Mouse (Mus musculus) stomach, embryonic 15.5 days (tissue): ENCODE results near the gene Angpt4. TPM values are rescaled to one million over a fixed set of nuclear protein-coding genes. Genes with fewer than 3 reads are reported as not detected.

ENCODE experiments used
- ATAC-seq: fragments of 200-750 bp; cut with Nextera tagmentation; 2 replicates; pipeline ENCODE4 v1.8.0; 2017; ENCODE audit warnings: low read depth, moderate number of reproducible peaks, moderate TSS enrichment; ENCODE audit not compliant: insufficient read depth, low FRiP score
- H3K27ac ChIP-seq: fragments of 300-500 bp; sonication (generic); 2 replicates; pipeline ENCODE4 v1.5.1; 2015; ENCODE audit warnings: mild to moderate bottlenecking, inconsistent platforms
- H3K27me3 ChIP-seq: fragments of 300-500 bp; sonication (generic); replicated peaks from 2 replicates; pipeline ENCODE4 v1.6.1; 2015; ENCODE audit warnings: inconsistent platforms
- H3K36me3 ChIP-seq: fragments of 300-500 bp; sonication (generic); 2 replicates; pipeline ENCODE4 v1.6.1; 2015; ENCODE audit warnings: inconsistent platforms
- H3K4me1 ChIP-seq: fragments of 300-500 bp; sonication (generic); 2 replicates; pipeline ENCODE4 v1.6.1; 2015; ENCODE audit warnings: inconsistent platforms
- H3K4me2 ChIP-seq: fragments of 300-500 bp; sonication (generic); 2 replicates; pipeline ENCODE4 v1.6.1; 2015; ENCODE audit warnings: mild to moderate bottlenecking, inconsistent platforms
- H3K4me3 ChIP-seq: fragments of 300-500 bp; sonication (generic); replicated peaks from 2 replicates; pipeline ENCODE4 v1.5.1; 2015; ENCODE audit warnings: inconsistent platforms
- H3K9ac ChIP-seq: fragments of 300-500 bp; sonication (generic); 2 replicates; pipeline ENCODE4 v1.6.1; 2015; ENCODE audit warnings: inconsistent platforms
- H3K9me3 ChIP-seq: fragments of 300-500 bp; sonication (generic); 2 replicates; pipeline ENCODE4 v1.6.1; 2016; ENCODE audit warnings: inconsistent platforms
- WGBS: fragments of 180-500 bp; shearing (Covaris S2); methylation state at CpG from one replicate; pipeline ENCODE4 v1.1.7; 2015; 5-methylcytosine and 5-hydroxymethylcytosine counted together
- polyA plus RNA-seq: library from polyadenylated mRNA; unstranded; fragments of >200 nt; fragmentation: Nextera tagmentation; extraction: Ambion mirVana; gene quantifications from 2 replicates; pipeline ENCODE4 v1.2.1, GENCODE M21; 2015

The Angpt4 gene
- 0.76 and 0.77 TPM in 2 replicates for polyA plus RNA-seq

DNA sequence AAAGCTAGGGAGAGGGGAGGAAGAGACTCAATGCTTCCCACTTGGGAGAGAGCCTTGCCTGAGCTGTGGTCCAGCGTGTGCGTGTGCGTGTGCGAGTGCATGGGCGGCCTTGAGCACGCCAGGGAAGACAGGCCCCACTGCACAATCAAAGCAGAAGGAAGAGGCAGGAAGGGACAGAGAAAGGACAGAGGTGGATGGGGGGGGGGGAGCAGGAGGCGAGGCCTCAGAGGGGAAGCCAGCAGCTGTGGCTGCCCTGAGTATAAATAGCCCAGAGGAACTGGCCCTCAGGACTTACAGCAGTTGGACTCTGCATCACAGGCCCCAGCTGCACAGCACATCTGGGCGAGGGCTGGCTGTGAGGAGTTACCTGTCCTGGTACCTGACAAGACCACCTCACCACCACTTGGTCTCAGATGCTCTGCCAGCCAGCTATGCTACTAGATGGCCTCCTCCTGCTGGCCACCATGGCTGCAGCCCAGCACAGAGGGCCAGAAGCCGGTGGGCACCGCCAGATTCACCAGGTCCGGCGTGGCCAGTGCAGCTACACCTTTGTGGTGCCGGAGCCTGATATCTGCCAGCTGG lies at the start of gene Angpt4:
Gene Angpt4 (plus strand): TSS at position 292 of the 582 bp plus-strand sequence.
- no peak within 1 kb of the TSS for H3K4me2 ChIP-seq
- peak within 1 kb of the TSS; percentile 44; the same call in 1 of the 2 replicates for H3K27ac ChIP-seq
- H3K36me3 ChIP-seq, result no peaks in the 10 kb centered on the region
- H3K4me1 ChIP-seq, result peaks cover 13% of the 10 kb centered on the region
- ATAC-seq, result peak; percentile 29; the same call in 1 of the 2 replicates
- H3K27me3 ChIP-seq, result no peaks in the 10 kb centered on the region
- no peak within 1 kb of the TSS for H3K9ac ChIP-seq
- 60% methylated on average over 12 of the region's 13 CpGs for WGBS
- H3K9me3 ChIP-seq, result no peaks in the 10 kb centered on the region
- H3K4me3 ChIP-seq, result no peak within 1 kb of the TSS

DNA sequence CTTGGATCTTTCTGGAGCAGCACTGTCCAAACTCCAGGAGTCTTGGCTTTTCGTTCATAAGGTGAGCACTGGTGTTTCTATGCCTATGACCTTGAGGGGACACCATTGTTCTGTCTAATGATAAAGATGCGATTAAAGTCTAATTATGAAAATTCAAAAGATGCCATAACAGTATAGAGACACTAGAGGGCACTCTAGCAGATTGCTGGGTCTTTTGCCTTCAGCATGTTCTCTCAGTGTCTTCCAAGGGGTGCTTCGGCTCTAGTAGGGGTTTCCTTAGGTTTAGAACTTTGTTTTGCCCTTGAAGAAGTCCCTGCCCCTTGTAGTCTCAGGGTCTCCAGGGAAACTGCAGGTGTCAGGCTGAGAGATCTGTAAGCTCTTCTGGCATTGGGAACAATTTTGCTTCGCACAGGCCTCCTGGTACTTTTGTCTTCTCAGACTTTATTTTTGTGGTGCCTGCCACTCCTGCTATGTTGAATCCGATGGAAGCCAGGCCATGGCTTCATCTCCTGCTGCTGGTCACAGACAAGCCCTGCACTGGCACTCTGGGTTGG lies 48.7 kb upstream of the Angpt4 start:
- H3K27ac ChIP-seq, result no peak overlapping the region
- H3K4me2 ChIP-seq, result no peak overlapping the region
- no peaks in the 10 kb centered on the region for H3K27me3 ChIP-seq
- 47% methylated on average over 5 of the region's 5 CpGs for WGBS
- H3K4me3 ChIP-seq, result no peak overlapping the region
- H3K9me3 ChIP-seq, result no peaks in the 10 kb centered on the region
- ATAC-seq, result no peak
- no peak overlapping the region for H3K9ac ChIP-seq
- H3K36me3 ChIP-seq, result no peaks in the 10 kb centered on the region
- no peaks in the 10 kb centered on the region for H3K4me1 ChIP-seq

DNA sequence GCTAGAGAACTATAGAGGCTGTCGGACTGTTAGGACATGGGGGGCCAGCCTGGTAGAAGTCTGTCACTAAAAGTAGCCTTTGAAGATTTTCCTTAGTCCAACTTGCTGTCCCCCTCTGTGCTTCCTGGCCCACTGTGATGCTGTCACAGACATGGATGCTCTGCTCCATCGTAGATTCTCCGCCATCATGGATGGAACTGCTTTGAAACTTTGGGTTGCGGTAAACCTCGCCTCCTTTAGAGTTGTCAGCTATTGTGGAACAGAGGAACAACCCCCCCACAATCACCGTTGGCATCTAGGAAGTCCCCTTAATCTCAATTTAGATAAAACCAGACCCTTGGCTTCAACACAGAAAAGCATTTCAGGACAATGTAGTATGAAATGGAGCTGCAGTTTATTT lies 46.1 kb upstream of the Angpt4 start:
- WGBS, result 84% methylated on average over 6 of the region's 6 CpGs
- no peak for ATAC-seq
- H3K27ac ChIP-seq, result no peak overlapping the region

DNA sequence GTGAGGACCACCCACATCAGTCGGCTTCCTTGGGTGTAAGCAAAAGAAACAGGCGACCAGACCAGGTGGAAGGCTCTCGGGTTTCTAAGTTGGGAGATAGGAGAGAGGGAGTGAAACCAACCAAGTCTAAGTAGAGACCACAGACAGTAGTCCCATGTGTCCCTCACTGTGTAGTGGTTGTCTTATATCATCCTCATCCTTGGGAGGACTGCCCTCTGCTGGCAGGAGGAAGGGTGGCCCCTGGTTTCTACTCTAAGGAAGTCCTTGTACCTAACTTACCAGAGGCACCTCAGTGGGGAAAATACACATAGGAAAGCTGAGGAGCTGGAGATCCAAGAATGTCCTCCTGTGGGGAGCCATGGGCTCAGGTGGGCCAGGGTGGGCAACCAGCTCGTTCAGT lies 44.5 kb upstream of the Angpt4 start:
- Histone ChIP-seq H3K9ac (no peak overlapping the region), H3K9me3 (no peaks in the 10 kb centered on the region), H3K4me1 (no peaks in the 10 kb centered on the region), H3K27me3 (no peaks in the 10 kb centered on the region), H3K4me3 (no peak overlapping the region), H3K27ac (no peak overlapping the region), H3K4me2 (no peak overlapping the region), H3K36me3 (no peaks in the 10 kb centered on the region)
- WGBS, result 36% methylated on average over 4 of the region's 4 CpGs
- no peak for ATAC-seq

More for the DNA sequence above, 46.1 kb upstream of the Angpt4 start:
- Histone ChIP-seq H3K4me3 (no peak overlapping the region), H3K4me2 (no peak overlapping the region), H3K27me3 (no peaks in the 10 kb centered on the region), H3K9ac (no peak overlapping the region), H3K36me3 (no peaks in the 10 kb centered on the region), H3K4me1 (no peaks in the 10 kb centered on the region), H3K9me3 (no peaks in the 10 kb centered on the region)

DNA sequence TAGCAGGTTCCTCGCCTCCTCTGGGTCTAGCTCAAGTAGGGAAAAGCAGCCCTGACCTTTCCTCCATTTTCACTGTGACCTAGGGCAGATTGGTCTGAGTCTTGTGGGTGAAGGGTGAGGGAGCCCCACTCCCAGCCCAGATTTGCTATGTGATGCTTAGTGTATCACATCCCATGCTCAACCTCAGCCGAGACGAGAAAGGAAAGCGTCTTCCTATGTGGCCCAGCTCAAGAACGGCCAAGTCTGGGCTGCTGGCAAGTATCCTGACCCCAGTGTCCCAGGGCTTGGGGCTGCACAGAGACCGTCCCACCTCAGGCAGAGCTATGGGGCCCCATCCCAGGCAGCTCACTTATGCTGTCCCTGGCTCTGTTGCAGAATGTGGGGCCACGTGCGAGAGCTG lies 42.8 kb upstream of the Angpt4 start:
- no peaks in the 10 kb centered on the region for H3K36me3 ChIP-seq
- no peaks in the 10 kb centered on the region for H3K27me3 ChIP-seq
- no peak overlapping the region for H3K27ac ChIP-seq
- H3K4me1 ChIP-seq, result no peaks in the 10 kb centered on the region
- no peak overlapping the region for H3K9ac ChIP-seq
- no peak overlapping the region for H3K4me2 ChIP-seq
- no peak for ATAC-seq
- H3K9me3 ChIP-seq, result no peaks in the 10 kb centered on the region
- no peak overlapping the region for H3K4me3 ChIP-seq
- 80% methylated on average over 8 of the region's 8 CpGs for WGBS

DNA sequence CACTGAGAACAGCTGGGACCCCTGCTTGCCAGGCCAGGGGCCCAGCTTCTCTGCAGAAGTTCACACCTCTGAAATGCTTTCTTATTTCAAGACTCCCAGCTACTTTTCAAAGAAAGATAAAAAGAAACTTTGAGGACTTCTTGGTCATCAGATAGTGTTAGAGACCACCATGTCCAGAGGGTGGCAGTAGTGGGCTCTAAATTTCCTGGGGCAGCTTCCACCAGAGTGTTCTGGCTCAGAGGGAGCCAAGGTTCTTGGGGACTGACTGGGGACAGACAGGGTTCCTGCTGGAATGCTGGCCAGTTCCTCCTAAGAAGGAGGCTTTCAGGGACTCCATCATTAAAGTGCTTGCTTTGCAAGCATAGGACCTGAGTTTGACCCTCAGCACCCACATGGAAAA lies 36.5 kb upstream of the Angpt4 start:
- no peak overlapping the region for H3K27ac ChIP-seq
- H3K4me2 ChIP-seq, result no peak overlapping the region
- no peaks in the 10 kb centered on the region for H3K36me3 ChIP-seq
- no peak overlapping the region for H3K9ac ChIP-seq
- H3K9me3 ChIP-seq, result no peaks in the 10 kb centered on the region
- H3K4me3 ChIP-seq, result no peak overlapping the region
- no peak for ATAC-seq
- H3K27me3 ChIP-seq, result no peaks in the 10 kb centered on the region
- 0 out of 2 replicates have a peak, but pooled peaks cover 2% of the 10 kb centered on the region for H3K4me1 ChIP-seq

DNA sequence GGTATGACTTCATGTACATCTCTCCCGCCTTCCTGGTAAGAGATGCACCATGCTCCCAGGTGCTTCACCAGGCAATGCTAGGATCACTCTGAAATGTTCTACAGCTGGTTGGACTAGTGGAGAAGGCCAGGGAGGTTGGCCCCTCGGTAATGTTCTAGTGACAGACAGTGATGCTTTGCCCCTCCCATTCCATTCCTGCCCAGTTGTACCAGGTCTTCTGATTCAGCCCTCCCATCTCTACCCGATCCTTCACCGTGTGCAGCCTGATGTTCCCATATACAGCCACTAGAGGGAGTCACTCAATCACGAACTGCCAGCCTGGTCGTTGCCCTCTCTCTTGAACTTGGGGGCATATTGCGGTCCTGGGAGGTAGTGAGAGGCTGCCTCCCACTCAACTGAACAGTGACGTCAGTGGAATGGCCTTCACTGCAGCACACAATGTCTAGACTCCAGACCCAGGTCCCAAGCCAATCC lies 35.0 kb upstream of the Angpt4 start:
- Histone ChIP-seq H3K4me2 (no peak overlapping the region), H3K4me3 (no peak overlapping the region), H3K9me3 (no peaks in the 10 kb centered on the region), H3K27me3 (no peaks in the 10 kb centered on the region), H3K27ac (no peak overlapping the region), H3K4me1 (0 out of 2 replicates have a peak, but pooled peaks cover 2% of the 10 kb centered on the region), H3K9ac (no peak overlapping the region), H3K36me3 (no peaks in the 10 kb centered on the region)
- ATAC-seq, result peak; percentile 34; the same call in 1 of the 2 replicates
- 17% methylated on average over 8 of the region's 8 CpGs for WGBS

DNA sequence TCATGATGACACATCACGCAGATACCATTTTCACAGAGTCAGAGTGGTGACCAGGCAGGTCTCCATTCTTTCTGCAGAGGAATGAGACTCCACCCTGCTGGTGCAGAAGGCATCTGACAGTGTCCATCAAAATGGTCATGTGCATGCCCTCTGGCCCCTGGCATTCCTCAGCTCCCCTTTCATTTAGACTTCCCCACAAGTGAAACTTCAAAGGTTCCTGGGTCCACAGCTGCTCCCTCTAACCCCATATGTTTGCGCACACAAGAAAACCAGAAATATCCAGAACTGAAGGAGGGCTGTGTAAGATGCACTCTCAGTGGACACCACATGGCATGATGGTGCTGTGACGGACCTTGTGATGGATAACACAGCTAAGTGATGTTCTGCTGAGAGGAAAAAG lies 32.4 kb upstream of the Angpt4 start:
- Histone ChIP-seq H3K4me2 (no peak overlapping the region), H3K4me3 (no peak overlapping the region), H3K9ac (no peak overlapping the region), H3K27ac (no peak overlapping the region), H3K4me1 (0 out of 2 replicates have a peak, but pooled peaks cover 2% of the 10 kb centered on the region), H3K36me3 (no peaks in the 10 kb centered on the region), H3K9me3 (no peaks in the 10 kb centered on the region), H3K27me3 (no peaks in the 10 kb centered on the region)
- 72% methylated on average over 3 of the region's 3 CpGs for WGBS
- ATAC-seq, result no peak

DNA sequence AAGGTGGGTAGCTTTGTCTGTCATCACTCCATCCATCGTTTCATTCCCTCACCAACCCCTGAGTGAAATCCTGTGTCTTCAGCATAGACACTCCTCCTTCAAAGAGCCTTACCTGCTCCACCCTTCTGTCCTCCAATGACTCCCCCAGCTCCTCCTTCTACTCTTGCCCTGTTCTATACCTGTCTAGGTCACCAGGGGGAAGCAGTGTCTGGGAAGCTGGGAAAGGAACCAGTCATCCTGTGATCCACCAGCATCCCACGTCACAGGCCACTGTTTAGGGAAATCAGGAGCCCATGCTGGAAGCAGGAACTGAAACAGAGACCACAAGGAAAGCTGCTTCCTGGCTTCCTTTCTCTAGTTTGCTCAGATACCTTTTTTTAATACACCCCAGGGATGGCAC lies 31.2 kb upstream of the Angpt4 start:
- Histone ChIP-seq H3K36me3 (no peaks in the 10 kb centered on the region), H3K4me1 (0 out of 2 replicates have a peak, but pooled peaks cover 2% of the 10 kb centered on the region), H3K4me2 (no peak overlapping the region), H3K9ac (no peak overlapping the region), H3K4me3 (no peak overlapping the region), H3K27me3 (no peaks in the 10 kb centered on the region), H3K27ac (no peak overlapping the region), H3K9me3 (no peaks in the 10 kb centered on the region)
- no peak for ATAC-seq
- 47% methylated on average over 2 of the region's 2 CpGs for WGBS

DNA sequence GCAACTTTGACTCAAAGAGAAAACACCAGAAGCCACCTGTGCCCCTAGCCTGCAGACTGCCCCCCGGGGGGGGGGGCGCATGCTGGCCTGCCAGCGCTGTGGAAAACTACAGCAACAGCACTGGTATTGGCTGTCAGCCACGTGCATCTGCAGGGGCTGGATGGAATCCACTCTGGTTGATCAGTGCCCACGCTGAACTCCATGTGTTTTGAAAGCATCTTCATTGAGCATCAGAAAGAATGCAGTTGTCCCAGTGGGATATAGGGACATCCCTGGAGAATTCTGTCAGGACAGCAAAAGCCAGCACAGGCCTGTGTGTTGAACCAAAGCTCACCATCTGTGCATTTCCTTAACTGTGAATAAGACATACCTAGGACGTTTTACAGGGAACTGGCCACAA lies 20.0 kb upstream of the Angpt4 start:
- Histone ChIP-seq H3K4me1 (no peaks in the 10 kb centered on the region), H3K9ac (no peak overlapping the region), H3K4me2 (no peak overlapping the region), H3K27ac (no peak overlapping the region), H3K36me3 (no peaks in the 10 kb centered on the region), H3K27me3 (no peaks in the 10 kb centered on the region), H3K4me3 (no peak overlapping the region), H3K9me3 (no peaks in the 10 kb centered on the region)
- ATAC-seq, result no peak
- WGBS, result 54% methylated on average over 6 of the region's 6 CpGs

DNA sequence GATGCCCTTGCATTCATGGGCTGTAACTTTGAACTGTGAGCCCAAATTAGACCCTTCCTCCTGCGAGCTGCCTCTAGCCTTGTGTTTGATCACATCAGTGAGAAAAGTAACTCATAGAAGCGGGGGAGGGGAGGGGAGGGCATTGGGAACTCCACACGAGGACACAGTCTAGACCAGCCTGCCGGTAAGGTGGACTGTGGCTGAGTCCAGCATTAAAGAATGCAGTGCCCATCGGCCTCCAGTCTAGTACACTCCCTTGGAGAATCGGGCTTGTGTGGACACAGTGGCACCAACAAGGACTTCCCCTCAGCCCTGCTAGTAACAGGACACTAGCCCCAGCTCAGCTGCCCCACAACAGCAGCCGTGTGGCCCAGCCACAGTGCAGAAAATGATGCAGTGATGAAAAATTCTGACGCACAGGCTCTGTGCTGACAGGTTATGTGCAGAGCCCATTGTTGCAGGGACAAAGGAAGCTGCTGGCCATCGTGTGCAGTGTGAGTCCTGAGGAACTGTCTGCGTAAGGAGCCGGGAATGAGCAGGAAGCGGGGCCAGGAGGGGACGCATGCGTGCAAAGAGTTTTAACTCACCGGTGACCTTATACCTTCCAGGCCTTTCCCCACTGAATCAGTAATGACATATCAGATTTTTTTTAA lies 17.8 kb upstream of the Angpt4 start:
- H3K27me3 ChIP-seq, result no peaks in the 10 kb centered on the region
- no peak; the same call in 1 of the 2 replicates for ATAC-seq
- no peaks in the 10 kb centered on the region for H3K36me3 ChIP-seq
- H3K9me3 ChIP-seq, result no peaks in the 10 kb centered on the region
- H3K4me1 ChIP-seq, result no peaks in the 10 kb centered on the region
- H3K4me2 ChIP-seq, result no peak overlapping the region
- no peak overlapping the region for H3K9ac ChIP-seq
- H3K27ac ChIP-seq, result no peak overlapping the region
- 54% methylated on average over 15 of the region's 15 CpGs for WGBS
- no peak overlapping the region for H3K4me3 ChIP-seq

DNA sequence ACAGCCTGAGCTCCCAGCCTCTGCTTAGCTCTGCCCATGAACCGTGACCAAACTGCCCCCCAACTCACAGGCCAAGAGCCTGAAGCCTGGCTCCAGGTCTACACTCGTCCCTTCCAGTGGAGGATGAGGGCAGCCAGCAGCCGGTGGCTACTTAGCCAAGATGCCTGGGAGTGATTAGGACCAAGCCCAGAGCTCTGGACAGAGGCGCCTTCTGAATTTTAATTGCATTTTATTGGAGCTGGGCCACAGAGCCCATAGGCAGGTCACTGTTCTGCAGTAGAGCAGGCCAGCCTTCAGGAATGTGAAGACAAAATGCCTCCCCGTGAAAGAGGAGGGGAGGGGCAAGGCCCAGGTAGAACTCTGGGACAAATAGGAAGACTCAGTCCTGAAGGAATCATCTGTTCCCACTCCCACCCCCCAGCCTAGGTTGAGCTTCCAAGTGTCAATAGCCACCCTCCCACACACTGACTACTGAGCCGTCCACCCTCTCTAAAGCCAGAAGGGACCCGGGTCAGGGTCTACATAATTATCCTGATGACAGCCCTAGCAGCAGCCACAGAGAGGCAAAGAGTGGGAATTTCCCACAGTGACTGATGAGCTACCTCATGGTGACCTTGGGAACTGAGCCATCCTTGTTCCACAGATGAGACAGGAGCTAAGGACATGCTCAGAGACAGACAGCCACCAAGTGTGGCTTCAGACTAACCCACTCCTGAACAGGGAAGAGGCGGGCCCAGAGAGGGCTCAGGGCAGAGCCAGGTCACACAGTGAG lies 16.6 kb upstream of the Angpt4 start:
- H3K4me3 ChIP-seq, result no peak overlapping the region
- 73% methylated on average over 8 of the region's 8 CpGs for WGBS
- H3K27me3 ChIP-seq, result no peaks in the 10 kb centered on the region
- no peaks in the 10 kb centered on the region for H3K4me1 ChIP-seq
- no peak overlapping the region for H3K9ac ChIP-seq
- no peak for ATAC-seq
- H3K9me3 ChIP-seq, result no peaks in the 10 kb centered on the region
- no peak overlapping the region for H3K27ac ChIP-seq
- no peak overlapping the region for H3K4me2 ChIP-seq
- H3K36me3 ChIP-seq, result no peaks in the 10 kb centered on the region
